Mouse (Mus musculus): ENCODE measurements at regions not wholly inside any gene's neighbourhood (a gene's known extent, or its start where the extent isn't known, plus 50 kb on each side); places are given as distances from the start of the nearest gene placed in this dataset.

DNA sequence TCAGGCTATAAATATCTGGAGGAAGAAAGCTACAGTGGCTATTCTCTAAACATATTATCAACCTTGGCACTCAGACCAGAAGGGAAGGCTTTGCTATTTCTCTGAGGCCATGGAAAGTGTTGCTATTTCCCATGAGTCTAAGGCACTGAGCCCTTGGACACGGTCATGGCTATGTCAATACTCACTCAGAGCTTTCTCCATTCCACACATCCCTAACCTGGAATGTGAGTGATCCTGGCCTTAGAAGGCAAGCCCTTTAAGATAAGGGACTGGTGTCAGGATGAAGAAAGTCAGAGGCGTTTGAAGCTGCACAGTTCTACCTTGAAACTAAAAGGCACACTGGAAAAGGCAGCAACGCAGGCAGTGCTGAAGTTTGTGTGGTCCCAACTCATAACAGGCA is 478.3 kb downstream of the Rps29 start:
- Histone ChIP-seq H3K27ac (ENCODE audit: insufficient read depth, low read depth, low read length) (no peak overlapping the region), H3K4me1 (ENCODE audit: control insufficient read depth, insufficient read depth, low read length) (no peaks in the 10 kb centered on the region), H3K4me3 (ENCODE audit: insufficient read depth, low read depth, low read length) (no peak overlapping the region)
- TF ChIP-seq CTCF (IDR thresholded peaks at IDR 0.05; ENCODE audit: insufficient read depth, low read depth, low read length) = no peak
- no peak for TF ChIP-seq POLR2A (IDR thresholded peaks at IDR 0.05; ENCODE audit: insufficient read depth, low read depth, low read length)
- 92% methylated on average over 3 of the region's 3 CpGs for WGBS

DNA sequence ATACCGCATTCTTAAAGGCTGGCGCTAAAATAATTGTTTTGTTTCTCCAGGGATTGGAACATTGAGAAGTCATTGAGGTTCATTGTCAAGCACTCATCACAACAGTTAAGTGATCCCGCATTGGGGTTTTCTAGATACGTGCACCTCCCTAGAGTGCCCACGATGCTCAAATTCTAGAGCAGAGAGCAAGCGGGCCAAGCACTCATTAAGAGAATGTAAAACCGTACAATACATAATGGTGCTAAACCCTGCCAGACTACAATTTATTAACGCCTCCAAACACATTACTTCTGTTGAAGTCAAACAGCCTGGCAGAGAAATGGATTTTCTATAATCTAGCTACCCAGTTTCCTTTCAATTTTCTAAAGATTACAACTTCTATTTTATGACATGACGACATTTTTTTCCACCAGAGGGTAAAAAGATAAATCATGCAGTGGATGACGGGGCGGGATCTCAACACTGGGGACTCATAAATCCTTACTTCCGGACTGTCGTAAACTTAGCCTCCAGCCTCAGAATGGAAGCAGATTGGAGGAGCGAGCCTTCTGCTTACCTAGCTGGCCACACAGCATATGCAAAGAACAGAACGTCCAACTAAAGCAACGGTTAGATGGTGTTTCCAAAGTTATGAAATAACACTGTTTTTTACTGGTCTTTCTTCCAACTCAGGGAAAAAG is 482.8 kb downstream of the Rps29 start:
- Histone ChIP-seq H3K27ac (ENCODE audit: insufficient read depth, low read depth, low read length) (no peak overlapping the region), H3K4me3 (ENCODE audit: insufficient read depth, low read depth, low read length) (no peak overlapping the region), H3K4me1 (ENCODE audit: control insufficient read depth, insufficient read depth, low read length) (no peaks in the 10 kb centered on the region)
- WGBS = 87% methylated on average over 16 of the region's 16 CpGs
- TF ChIP-seq POLR2A (IDR thresholded peaks at IDR 0.05; ENCODE audit: insufficient read depth, low read depth, low read length) (no peak), CTCF (IDR thresholded peaks at IDR 0.05; ENCODE audit: insufficient read depth, low read depth, low read length) (no peak)

DNA sequence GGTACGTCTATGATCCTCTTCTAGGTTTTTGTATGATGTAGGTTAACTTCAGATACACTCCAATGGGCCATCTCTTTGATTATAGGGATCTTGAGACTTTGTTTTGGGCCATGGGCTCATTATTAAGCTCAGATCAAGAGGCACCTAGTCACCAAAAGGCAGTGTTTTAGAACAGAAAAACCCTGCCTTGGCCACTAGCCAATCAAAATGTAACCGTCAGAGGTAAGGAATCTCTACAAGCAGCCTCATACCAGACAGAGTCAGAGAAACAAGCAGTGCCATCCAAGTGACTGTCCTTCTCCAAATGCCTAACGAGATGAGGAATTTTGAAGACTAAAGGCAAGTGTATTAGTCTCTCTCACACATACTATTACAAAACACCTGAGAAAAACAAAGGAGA is 487.0 kb downstream of the Rps29 start:
- Histone ChIP-seq H3K4me1 (ENCODE audit: control insufficient read depth, insufficient read depth, low read length) (no peaks in the 10 kb centered on the region), H3K4me3 (ENCODE audit: insufficient read depth, low read depth, low read length) (no peak overlapping the region), H3K27ac (ENCODE audit: insufficient read depth, low read depth, low read length) (no peak overlapping the region)
- TF ChIP-seq CTCF (IDR thresholded peaks at IDR 0.05; ENCODE audit: insufficient read depth, low read depth, low read length) (no peak), POLR2A (IDR thresholded peaks at IDR 0.05; ENCODE audit: insufficient read depth, low read depth, low read length) (no peak)
- WGBS = 76% methylated on average over 3 of the region's 3 CpGs

DNA sequence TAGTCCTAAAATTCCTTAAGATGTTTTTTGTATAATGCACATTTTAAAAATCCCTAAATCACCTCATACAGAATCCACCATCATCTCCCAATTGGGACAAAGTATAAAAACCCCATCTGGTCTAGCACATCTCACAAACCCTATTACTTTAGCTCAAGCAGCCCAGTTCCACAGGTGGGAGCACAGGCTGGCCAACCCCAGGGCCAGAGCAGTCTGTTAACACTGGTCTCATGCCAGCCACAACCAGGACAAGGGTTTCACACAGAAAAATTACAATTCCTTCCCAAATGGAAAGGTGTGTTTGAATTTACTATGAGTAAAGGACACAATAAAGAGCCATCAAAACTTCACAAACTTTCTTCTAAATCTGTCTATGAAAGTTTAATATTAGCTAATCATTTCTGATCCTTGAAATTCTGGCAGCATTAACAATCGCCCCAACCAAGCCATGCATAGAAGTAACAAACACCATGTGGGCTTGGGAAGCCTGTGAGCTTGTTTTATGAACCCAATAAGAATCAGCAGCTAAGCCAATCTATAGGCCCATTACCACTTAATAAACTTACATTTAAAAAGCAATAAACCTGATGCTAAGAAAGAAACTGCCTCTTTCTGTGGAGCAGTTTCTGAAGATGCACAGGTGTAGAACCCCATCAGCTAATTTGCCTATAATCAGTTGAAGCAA is 512.9 kb downstream of the Rps29 start:
- no peak overlapping the region for H3K27ac ChIP-seq (ENCODE audit: insufficient read depth, low read depth, low read length)
- no peak for TF ChIP-seq CTCF (IDR thresholded peaks at IDR 0.05; ENCODE audit: insufficient read depth, low read depth, low read length)
- TF ChIP-seq POLR2A (IDR thresholded peaks at IDR 0.05; ENCODE audit: insufficient read depth, low read depth, low read length) = no peak
- no peaks in the 10 kb centered on the region for H3K4me1 ChIP-seq (ENCODE audit: control insufficient read depth, insufficient read depth, low read length)
- 98% methylated on average over 1 of the region's 1 CpGs for WGBS
- H3K4me3 ChIP-seq (ENCODE audit: insufficient read depth, low read depth, low read length) = no peak overlapping the region

DNA sequence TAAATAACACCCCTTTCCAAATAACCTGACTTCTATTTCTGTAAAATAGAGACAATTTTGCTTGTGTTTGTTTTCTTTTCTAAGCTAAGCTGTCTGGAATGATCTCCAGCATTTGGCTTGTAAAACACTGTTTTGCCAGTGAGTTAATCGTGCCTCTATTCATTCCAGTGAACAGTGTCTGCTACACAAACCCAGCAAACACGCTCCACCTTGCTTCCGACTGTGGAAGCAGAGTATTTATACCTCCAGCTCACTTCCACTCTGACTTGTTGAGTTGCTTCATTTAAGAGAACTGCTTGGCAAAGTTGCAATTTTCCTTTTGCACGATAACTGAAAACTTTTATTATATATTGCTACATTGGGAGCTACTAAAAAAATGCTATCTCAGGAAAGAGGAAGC is 515.3 kb downstream of the Rps29 start:
- 26% methylated on average over 4 of the region's 4 CpGs for WGBS

DNA sequence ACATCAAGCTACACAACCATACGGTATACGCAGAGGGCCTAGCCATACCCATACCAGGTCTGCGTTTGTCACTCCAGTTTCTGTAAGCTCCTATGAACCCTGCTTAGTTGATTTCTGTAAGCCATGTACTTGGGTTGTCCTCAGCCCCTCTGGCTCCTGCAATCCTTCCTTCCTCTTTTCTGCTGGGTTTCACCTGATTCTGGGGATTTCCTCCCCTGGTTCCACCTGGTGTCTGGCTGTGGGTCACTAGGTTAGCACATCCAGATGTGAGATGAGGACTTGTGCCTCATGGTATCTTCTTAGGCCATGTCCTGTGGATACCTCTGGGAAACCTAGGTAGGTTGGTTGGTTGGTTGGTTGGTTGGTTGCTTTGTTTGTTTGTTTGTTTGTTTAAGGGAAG is 526.5 kb downstream of the Rps29 start:
- WGBS = 99% methylated on average over 3 of the region's 3 CpGs

More for the DNA sequence above, 515.3 kb downstream of the Rps29 start:
- TF ChIP-seq POLR2A (IDR thresholded peaks at IDR 0.05; ENCODE audit: insufficient read depth, low read depth, low read length) (no peak), CTCF (IDR thresholded peaks at IDR 0.05; ENCODE audit: insufficient read depth, low read depth, low read length) (no peak)
- no peaks in the 10 kb centered on the region for H3K4me1 ChIP-seq (ENCODE audit: control insufficient read depth, insufficient read depth, low read length)
- H3K4me3 ChIP-seq (ENCODE audit: insufficient read depth, low read depth, low read length) = no peak overlapping the region
- H3K27ac ChIP-seq (ENCODE audit: insufficient read depth, low read depth, low read length) = no peak overlapping the region

DNA sequence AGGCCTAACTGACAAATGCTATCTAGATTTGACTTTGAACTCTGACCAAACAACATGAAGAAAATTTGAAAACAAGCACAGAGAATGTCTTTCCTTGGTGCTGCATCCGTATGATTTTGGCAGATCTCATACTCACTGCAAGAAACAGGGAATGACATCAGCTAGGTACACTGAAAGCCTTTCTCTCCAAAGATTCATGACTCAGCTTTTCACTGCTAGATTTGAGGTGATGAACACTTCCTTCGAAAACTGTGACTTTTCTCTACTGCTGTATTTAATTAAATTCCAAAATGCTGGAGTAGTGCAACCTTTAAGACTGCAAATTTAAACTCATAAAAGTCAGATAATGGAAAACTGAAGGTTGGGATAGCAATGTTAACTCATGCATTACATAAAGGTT is 540.6 kb downstream of the Rps29 start:
- no peaks in the 10 kb centered on the region for H3K4me1 ChIP-seq (ENCODE audit: control insufficient read depth, insufficient read depth, low read length)
- H3K4me3 ChIP-seq (ENCODE audit: insufficient read depth, low read depth, low read length) = no peak overlapping the region
- no peak overlapping the region for H3K27ac ChIP-seq (ENCODE audit: insufficient read depth, low read depth, low read length)
- TF ChIP-seq POLR2A (IDR thresholded peaks at IDR 0.05; ENCODE audit: insufficient read depth, low read depth, low read length) = no peak
- WGBS = 59% methylated on average over 2 of the region's 2 CpGs

More for the DNA sequence above, 526.5 kb downstream of the Rps29 start:
- Histone ChIP-seq H3K27ac (ENCODE audit: insufficient read depth, low read depth, low read length) (no peak overlapping the region), H3K4me1 (ENCODE audit: control insufficient read depth, insufficient read depth, low read length) (no peaks in the 10 kb centered on the region), H3K4me3 (ENCODE audit: insufficient read depth, low read depth, low read length) (no peak overlapping the region)
- TF ChIP-seq POLR2A (IDR thresholded peaks at IDR 0.05; ENCODE audit: insufficient read depth, low read depth, low read length) = no peak
- no peak for TF ChIP-seq CTCF (IDR thresholded peaks at IDR 0.05; ENCODE audit: insufficient read depth, low read depth, low read length)

DNA sequence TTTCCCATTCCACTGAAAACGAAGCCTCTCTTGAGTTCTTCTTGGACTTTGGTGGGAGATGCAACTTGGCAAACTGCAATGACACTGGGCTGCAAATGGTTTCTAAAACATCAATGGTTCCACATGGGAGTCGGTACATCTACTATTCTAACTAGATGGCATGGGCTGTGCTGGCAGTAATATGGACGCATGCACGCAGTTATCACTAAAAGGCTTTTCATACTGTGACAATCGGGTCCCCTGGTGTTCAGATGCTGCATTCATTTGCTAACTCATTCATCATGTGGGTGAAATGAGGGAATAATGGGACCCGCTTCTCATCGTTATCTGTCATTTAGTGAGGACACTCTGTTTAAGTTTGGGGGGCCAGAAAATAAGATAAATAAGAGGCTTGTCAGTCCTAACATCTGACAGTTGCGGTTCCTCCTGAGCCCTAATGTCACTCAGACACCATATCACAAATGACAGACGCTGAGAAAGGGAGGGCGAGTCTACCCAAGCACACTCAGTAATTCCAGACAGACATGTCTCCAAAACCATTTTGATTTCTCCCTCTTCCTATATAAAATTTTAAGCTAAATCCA is 553.5 kb downstream of the Rps29 start:
- H3K4me1 ChIP-seq (ENCODE audit: control insufficient read depth, insufficient read depth, low read length) = no peaks in the 10 kb centered on the region
- 73% methylated on average over 10 of the region's 10 CpGs for WGBS
- TF ChIP-seq CTCF (IDR thresholded peaks at IDR 0.05; ENCODE audit: insufficient read depth, low read depth, low read length) = no peak
- no peak for TF ChIP-seq POLR2A (IDR thresholded peaks at IDR 0.05; ENCODE audit: insufficient read depth, low read depth, low read length)
- no peak overlapping the region for H3K4me3 ChIP-seq (ENCODE audit: insufficient read depth, low read depth, low read length)
- no peak overlapping the region for H3K27ac ChIP-seq (ENCODE audit: insufficient read depth, low read depth, low read length)

DNA sequence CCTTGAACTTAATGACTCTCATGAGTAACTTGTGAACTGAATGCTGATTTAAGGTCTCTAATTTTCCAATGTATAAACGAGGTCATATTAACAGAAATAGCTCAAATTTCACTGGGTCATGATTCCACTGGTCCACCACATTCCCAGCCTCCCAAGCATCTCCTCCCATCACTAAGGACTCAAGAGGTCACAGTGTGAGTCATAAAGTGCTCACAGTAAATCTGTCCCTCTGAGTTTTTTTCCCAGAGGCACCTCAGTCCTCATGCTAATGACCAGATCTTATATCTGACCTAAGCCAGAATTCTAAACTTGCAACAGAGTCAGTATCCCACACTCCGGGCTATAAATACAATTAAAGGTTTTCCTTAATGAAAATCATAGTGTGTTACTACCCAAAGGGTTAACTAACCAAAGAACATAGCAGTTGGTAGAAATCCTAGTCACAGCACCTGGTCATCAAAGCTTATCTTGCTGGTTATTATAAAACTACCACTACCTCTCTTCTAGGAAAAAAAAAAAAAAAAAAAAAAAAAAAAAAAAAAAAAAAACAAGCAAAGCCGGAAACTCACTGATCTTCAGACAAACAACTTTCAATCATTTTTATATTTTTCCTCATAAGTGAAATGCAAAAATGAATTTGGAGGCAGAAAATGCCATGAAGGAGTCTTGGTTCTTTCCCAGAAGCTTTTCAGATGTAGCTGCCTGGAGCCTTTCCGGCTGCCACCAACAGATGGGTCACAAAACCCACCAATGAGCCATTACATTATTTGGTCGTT is 554.3 kb downstream of the Rps29 start:
- Histone ChIP-seq H3K4me3 (ENCODE audit: insufficient read depth, low read depth, low read length) (no peak overlapping the region), H3K27ac (ENCODE audit: insufficient read depth, low read depth, low read length) (no peak overlapping the region), H3K4me1 (ENCODE audit: control insufficient read depth, insufficient read depth, low read length) (no peaks in the 10 kb centered on the region)
- 79% methylated on average over 5 of the region's 5 CpGs for WGBS
- TF ChIP-seq POLR2A (IDR thresholded peaks at IDR 0.05; ENCODE audit: insufficient read depth, low read depth, low read length) (no peak), CTCF (IDR thresholded peaks at IDR 0.05; ENCODE audit: insufficient read depth, low read depth, low read length) (no peak)
